Mouse (Mus musculus): ENCODE measurements at regions not wholly inside any gene's neighbourhood (a gene's known extent, or its start where the extent isn't known, plus 50 kb on each side); places are given as distances from the start of the nearest gene placed in this dataset.

- DNase-seq, result no peak
- Histone ChIP-seq H3K4me3 (ENCODE audit: insufficient read depth, low read depth, low read length) (no peak overlapping the region), H3K4me1 (ENCODE audit: control insufficient read depth, insufficient read depth, low read length) (no peaks in the 10 kb centered on the region), H3K27ac (ENCODE audit: insufficient read depth, low read depth, low read length) (no peak overlapping the region), H3K36me3 (ENCODE audit: control insufficient read depth, insufficient read depth, low read length) (no peaks in the 10 kb centered on the region), H3K27me3 (replicated peaks; ENCODE audit: control insufficient read depth, insufficient read depth, low read length) (no peaks in the 10 kb centered on the region)
- TF ChIP-seq POLR2A (IDR thresholded peaks at IDR 0.05; ENCODE audit: low read depth, low read length) (no peak), CTCF (conservative IDR thresholded peaks at IDR 0.05; ENCODE audit: insufficient read depth, insufficient read length, low read depth, low read length) (no peak)
- WGBS, result 93% methylated on average over 6 of the region's 6 CpGs
Measured at GRCm38 (mm10) chr7:73199967-73200366, 175.3 kb upstream of the Rgma start.

GRCm38 (mm10) chr7:73201330-73201729, 174.0 kb upstream of the Rgma start:
- Histone ChIP-seq H3K27ac (ENCODE audit: insufficient read depth, low read depth, low read length) (no peak overlapping the region), H3K27me3 (replicated peaks; ENCODE audit: control insufficient read depth, insufficient read depth, low read length) (no peaks in the 10 kb centered on the region), H3K36me3 (ENCODE audit: control insufficient read depth, insufficient read depth, low read length) (no peaks in the 10 kb centered on the region), H3K4me1 (ENCODE audit: control insufficient read depth, insufficient read depth, low read length) (no peaks in the 10 kb centered on the region), H3K4me3 (ENCODE audit: insufficient read depth, low read depth, low read length) (no peak overlapping the region)
- 76% methylated on average over 6 of the region's 6 CpGs for WGBS
- no peak for TF ChIP-seq CTCF (conservative IDR thresholded peaks at IDR 0.05; ENCODE audit: insufficient read depth, insufficient read length, low read depth, low read length)
- no peak for TF ChIP-seq POLR2A (IDR thresholded peaks at IDR 0.05; ENCODE audit: low read depth, low read length)
- no peak for DNase-seq

- no peak for DNase-seq
- no peak for TF ChIP-seq POLR2A (IDR thresholded peaks at IDR 0.05; ENCODE audit: low read depth, low read length)
- TF ChIP-seq CTCF (conservative IDR thresholded peaks at IDR 0.05; ENCODE audit: insufficient read depth, insufficient read length, low read depth, low read length), result no peak
- WGBS, result 76% methylated on average over 7 of the region's 7 CpGs
- Histone ChIP-seq H3K4me1 (ENCODE audit: control insufficient read depth, insufficient read depth, low read length) (no peaks in the 10 kb centered on the region), H3K4me3 (ENCODE audit: insufficient read depth, low read depth, low read length) (no peak overlapping the region), H3K27ac (ENCODE audit: insufficient read depth, low read depth, low read length) (no peak overlapping the region), H3K36me3 (ENCODE audit: control insufficient read depth, insufficient read depth, low read length) (no peaks in the 10 kb centered on the region), H3K27me3 (replicated peaks; ENCODE audit: control insufficient read depth, insufficient read depth, low read length) (no peaks in the 10 kb centered on the region)
Measured at GRCm38 (mm10) chr7:73206922-73207811, 168.1 kb upstream of the Rgma start.

GRCm38 (mm10) chr7:73208479-73208816, 166.9 kb upstream of the Rgma start:
- 56% methylated on average over 4 of the region's 4 CpGs for WGBS
- Histone ChIP-seq H3K4me1 (ENCODE audit: control insufficient read depth, insufficient read depth, low read length) (no peaks in the 10 kb centered on the region), H3K4me3 (ENCODE audit: insufficient read depth, low read depth, low read length) (no peak overlapping the region), H3K27me3 (replicated peaks; ENCODE audit: control insufficient read depth, insufficient read depth, low read length) (no peaks in the 10 kb centered on the region), H3K36me3 (ENCODE audit: control insufficient read depth, insufficient read depth, low read length) (no peaks in the 10 kb centered on the region), H3K27ac (ENCODE audit: insufficient read depth, low read depth, low read length) (no peak overlapping the region)
- TF ChIP-seq POLR2A (IDR thresholded peaks at IDR 0.05; ENCODE audit: low read depth, low read length), result no peak
- TF ChIP-seq CTCF (conservative IDR thresholded peaks at IDR 0.05; ENCODE audit: insufficient read depth, insufficient read length, low read depth, low read length), result no peak
- no peak for DNase-seq

GRCm38 (mm10) chr7:73208817-73209602, 166.3 kb upstream of the Rgma start:
- no peaks in the 10 kb centered on the region for H3K36me3 ChIP-seq (ENCODE audit: control insufficient read depth, insufficient read depth, low read length)
- TF ChIP-seq CTCF (conservative IDR thresholded peaks at IDR 0.05; ENCODE audit: insufficient read depth, insufficient read length, low read depth, low read length), result no peak
- TF ChIP-seq POLR2A (IDR thresholded peaks at IDR 0.05; ENCODE audit: low read depth, low read length), result no peak
- no peak overlapping the region for H3K4me3 ChIP-seq (ENCODE audit: insufficient read depth, low read depth, low read length)
- no peak overlapping the region for H3K27ac ChIP-seq (ENCODE audit: insufficient read depth, low read depth, low read length)
- DNase-seq, result no peak
- no peaks in the 10 kb centered on the region for H3K4me1 ChIP-seq (ENCODE audit: control insufficient read depth, insufficient read depth, low read length)
- H3K27me3 ChIP-seq (replicated peaks; ENCODE audit: control insufficient read depth, insufficient read depth, low read length), result no peaks in the 10 kb centered on the region
- 30% methylated on average over 18 of the region's 18 CpGs for WGBS

GRCm38 (mm10) chr7:73210078-73210477, 165.2 kb upstream of the Rgma start:
- TF ChIP-seq CTCF (conservative IDR thresholded peaks at IDR 0.05; ENCODE audit: insufficient read depth, insufficient read length, low read depth, low read length) (no peak), POLR2A (IDR thresholded peaks at IDR 0.05; ENCODE audit: low read depth, low read length) (no peak)
- Histone ChIP-seq H3K36me3 (ENCODE audit: control insufficient read depth, insufficient read depth, low read length) (no peaks in the 10 kb centered on the region), H3K27me3 (replicated peaks; ENCODE audit: control insufficient read depth, insufficient read depth, low read length) (no peaks in the 10 kb centered on the region), H3K4me3 (ENCODE audit: insufficient read depth, low read depth, low read length) (no peak overlapping the region), H3K27ac (ENCODE audit: insufficient read depth, low read depth, low read length) (no peak overlapping the region), H3K4me1 (ENCODE audit: control insufficient read depth, insufficient read depth, low read length) (no peaks in the 10 kb centered on the region)
- no peak for DNase-seq
- WGBS, result 86% methylated on average over 7 of the region's 7 CpGs

Data from kidney, adult 2 months (tissue).